Mouse (Mus musculus): ENCODE results near the gene Kdm1a. TPM values are rescaled to one million over a fixed set of nuclear protein-coding genes. Genes with fewer than 3 reads are reported as not detected.

The Kdm1a gene
- total RNA-seq, 2 experiments from 2014 or later = 86.7 to 91.7 TPM

- intact Hi-C loops (cut with DNase I) = loop anchor here (5.0 kb wide), 3 partner anchors 73 to 228 kb away; no protein-coding TSS in a partner anchor
- H3K4me3 ChIP-seq = no peak overlapping the region; the same call in 1 of the 2 replicates
Observed at GRCm38 (mm10) chr4:136600536-136600935, 2.0 kb downstream of the Kdm1a start.

GRCm38 (mm10) chr4:136599869-136600268 lies 2.7 kb downstream of the Kdm1a start:
- TF ChIP-seq CTCF (IDR thresholded peaks at IDR 0.05) = peak; percentile 8
- Histone ChIP-seq H3K27ac (no peak overlapping the region), H3K4me3 (no peak overlapping the region)
- DNase-seq (ENCODE audit: extremely low spot score in 1 of 2, low spot score in 2 of 2) = no peak
- intact Hi-C loops (cut with DNase I) = loop anchor here (5.0 kb wide), 3 partner anchors 73 to 228 kb away; no protein-coding TSS in a partner anchor

More at GRCm38 (mm10) chr4:136600536-136600935, 2.0 kb downstream of the Kdm1a start:
- no peak for DNase-seq (ENCODE audit: extremely low spot score in 1 of 2, low spot score in 2 of 2)
- H3K27ac ChIP-seq = no peak overlapping the region
- TF ChIP-seq CTCF (IDR thresholded peaks at IDR 0.05) = no peak

GRCm38 (mm10) chr4:136598268-136598876 lies 4.2 kb downstream of the Kdm1a start:
- TF ChIP-seq CTCF (IDR thresholded peaks at IDR 0.05) = no peak
- no peak overlapping the region for H3K27ac ChIP-seq
- intact Hi-C loops (cut with DNase I) = no loop called here
- no peak overlapping the region for H3K4me3 ChIP-seq
- no peak for DNase-seq (ENCODE audit: extremely low spot score in 1 of 2, low spot score in 2 of 2)

GRCm38 (mm10) chr4:136595221-136595620 lies 7.3 kb downstream of the Kdm1a start:
- no peak for DNase-seq (ENCODE audit: extremely low spot score in 1 of 2, low spot score in 2 of 2)
- Histone ChIP-seq H3K4me3 (no peak overlapping the region), H3K27ac (no peak overlapping the region)
- TF ChIP-seq CTCF (IDR thresholded peaks at IDR 0.05) = no peak
- intact Hi-C loops (cut with DNase I) = no loop called here

- intact Hi-C loops (cut with DNase I) = no loop called here
- Histone ChIP-seq H3K4me3 (no peak overlapping the region), H3K27ac (no peak overlapping the region)
- TF ChIP-seq CTCF (IDR thresholded peaks at IDR 0.05) = no peak
- DNase-seq (ENCODE audit: extremely low spot score in 1 of 2, low spot score in 2 of 2) = no peak
Observed at GRCm38 (mm10) chr4:136594006-136594405, 8.5 kb downstream of the Kdm1a start.

DNA sequence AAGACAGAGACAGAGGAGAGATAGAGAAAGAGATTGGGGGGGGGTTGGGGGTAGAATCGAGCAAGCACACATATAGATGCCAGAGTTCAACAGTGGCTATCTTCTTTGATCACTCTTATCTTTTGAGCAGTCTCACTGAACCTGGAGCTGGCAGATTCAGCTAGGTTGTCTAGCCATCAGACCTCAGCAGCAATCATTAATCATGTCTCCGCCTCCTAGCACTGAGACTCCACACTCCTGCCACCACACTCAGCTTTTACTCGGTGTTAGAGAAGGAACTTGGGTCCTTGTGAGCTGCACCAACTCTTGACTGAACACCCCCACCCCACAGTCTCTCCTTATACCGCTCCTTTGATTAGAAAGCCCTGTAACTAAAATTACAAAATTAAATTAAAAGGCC lies 10.4 kb downstream of the Kdm1a start:
- no peak for DNase-seq (ENCODE audit: extremely low spot score in 1 of 2, low spot score in 2 of 2)
- no peak overlapping the region for H3K4me3 ChIP-seq
- intact Hi-C loops (cut with DNase I) = no loop called here
- H3K27ac ChIP-seq = no peak overlapping the region
- no peak for TF ChIP-seq CTCF (IDR thresholded peaks at IDR 0.05)

- Histone ChIP-seq H3K4me3 (no peak overlapping the region), H3K27ac (no peak overlapping the region)
- intact Hi-C loops (cut with DNase I) = no loop called here
- no peak for TF ChIP-seq CTCF (IDR thresholded peaks at IDR 0.05)
- DNase-seq (ENCODE audit: extremely low spot score in 1 of 2, low spot score in 2 of 2) = no peak
Observed at GRCm38 (mm10) chr4:136588003-136588402, 14.5 kb downstream of the Kdm1a start.

DNA sequence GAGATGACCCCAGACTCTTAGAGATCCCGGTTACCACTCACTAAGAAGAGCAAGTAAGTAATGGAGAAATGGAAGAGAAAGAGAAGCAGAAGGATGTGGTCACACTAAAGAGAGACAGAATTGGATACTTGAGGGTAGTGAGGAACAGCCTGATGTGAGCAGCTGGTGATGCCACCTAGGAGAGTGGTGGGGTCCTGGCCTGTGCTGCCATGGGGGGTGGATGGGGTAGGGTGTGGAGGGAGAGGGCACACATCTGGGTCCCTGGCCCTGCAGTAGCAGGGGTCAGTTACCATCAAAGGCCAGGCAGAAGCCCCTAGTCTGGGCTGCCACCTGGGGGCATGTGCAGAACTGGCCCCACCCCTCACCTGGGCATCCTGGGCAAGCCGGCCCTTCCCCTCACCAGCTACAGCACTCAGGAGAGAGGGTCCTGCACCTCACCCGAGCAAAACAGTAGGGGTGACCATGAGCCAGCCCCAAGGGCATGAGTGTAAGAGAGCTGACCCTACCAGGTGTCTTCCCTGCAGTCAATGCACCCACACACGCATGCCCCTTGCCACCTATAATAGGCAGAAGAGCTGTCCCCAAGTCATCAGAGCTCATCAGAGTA lies 15.2 kb downstream of the Kdm1a start:
- intact Hi-C loops (cut with DNase I) = no loop called here
- H3K4me3 ChIP-seq = no peak overlapping the region
- H3K27ac ChIP-seq = no peak overlapping the region
- no peak for DNase-seq (ENCODE audit: extremely low spot score in 1 of 2, low spot score in 2 of 2)
- TF ChIP-seq CTCF (IDR thresholded peaks at IDR 0.05) = no peak

- no peak for TF ChIP-seq CTCF (IDR thresholded peaks at IDR 0.05)
- DNase-seq (ENCODE audit: extremely low spot score in 1 of 2, low spot score in 2 of 2) = no peak
- H3K4me3 ChIP-seq = no peak overlapping the region
- intact Hi-C loops (cut with DNase I) = no loop called here
- H3K27ac ChIP-seq = no peak overlapping the region
Observed at GRCm38 (mm10) chr4:136581885-136582284, 20.6 kb downstream of the Kdm1a start.

GRCm38 (mm10) chr4:136569998-136570397 lies 32.5 kb downstream of the Kdm1a start:
- intact Hi-C loops (cut with DNase I) = no loop called here
- H3K27ac ChIP-seq = no peak overlapping the region
- DNase-seq (ENCODE audit: extremely low spot score in 1 of 2, low spot score in 2 of 2) = no peak
- no peak overlapping the region for H3K4me3 ChIP-seq
- TF ChIP-seq CTCF (IDR thresholded peaks at IDR 0.05) = no peak

DNA sequence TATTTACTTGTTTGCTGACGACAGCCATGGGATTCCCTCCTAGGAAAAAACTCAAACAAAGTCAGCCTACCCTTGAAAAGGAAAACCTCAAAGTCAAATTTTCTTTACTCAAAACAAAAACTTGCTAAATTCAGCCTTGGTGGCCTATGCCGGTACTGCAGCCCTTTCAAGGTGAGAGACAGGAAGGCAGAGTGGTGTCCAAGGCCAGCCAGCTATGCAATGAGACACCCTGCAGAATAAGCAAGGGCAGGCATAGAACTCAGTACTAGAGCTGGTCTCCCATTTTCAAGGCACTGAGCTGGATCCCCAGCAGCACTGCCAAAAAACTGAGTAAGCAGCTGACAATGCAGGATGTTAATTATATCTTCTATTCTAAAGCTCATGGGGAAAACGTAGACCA lies 33.9 kb downstream of the Kdm1a start:
- no peak for DNase-seq (ENCODE audit: extremely low spot score in 1 of 2, low spot score in 2 of 2)
- no peak overlapping the region for H3K4me3 ChIP-seq
- intact Hi-C loops (cut with DNase I) = no loop called here
- no peak overlapping the region for H3K27ac ChIP-seq
- peak; percentile 47 for TF ChIP-seq CTCF (IDR thresholded peaks at IDR 0.05)

- Histone ChIP-seq H3K27ac (no peak overlapping the region), H3K4me3 (no peak overlapping the region)
- intact Hi-C loops (cut with DNase I) = no loop called here
- TF ChIP-seq CTCF (IDR thresholded peaks at IDR 0.05) = no peak
- no peak for DNase-seq (ENCODE audit: extremely low spot score in 1 of 2, low spot score in 2 of 2)
Observed at GRCm38 (mm10) chr4:136562755-136563154, 39.8 kb downstream of the Kdm1a start.

Data from left cerebral cortex, adult 2 months (tissue).